Mouse (Mus musculus) testis, adult 2 months (tissue): Measurements from ENCODE around the gene Cpvl.

Experiments used
- CTCF ChIP-seq: fragments of 200-500 bp; IDR thresholded peaks from 2 replicates; pipeline ENCODE4 v1.5.1; 2012; ENCODE audit warnings: low read depth, mild to moderate bottlenecking, inconsistent platforms, low read length, moderate library complexity; ENCODE audit not compliant: control insufficient read depth, insufficient read depth, insufficient replicate concordance
- POLR2A ChIP-seq: fragments of 200-500 bp; IDR thresholded peaks from 2 replicates; pipeline ENCODE4 v1.6.1; 2012; ENCODE audit warnings: low read depth, mild to moderate bottlenecking, inconsistent platforms, low read length, moderate library complexity; ENCODE audit not compliant: control insufficient read depth

DNA sequence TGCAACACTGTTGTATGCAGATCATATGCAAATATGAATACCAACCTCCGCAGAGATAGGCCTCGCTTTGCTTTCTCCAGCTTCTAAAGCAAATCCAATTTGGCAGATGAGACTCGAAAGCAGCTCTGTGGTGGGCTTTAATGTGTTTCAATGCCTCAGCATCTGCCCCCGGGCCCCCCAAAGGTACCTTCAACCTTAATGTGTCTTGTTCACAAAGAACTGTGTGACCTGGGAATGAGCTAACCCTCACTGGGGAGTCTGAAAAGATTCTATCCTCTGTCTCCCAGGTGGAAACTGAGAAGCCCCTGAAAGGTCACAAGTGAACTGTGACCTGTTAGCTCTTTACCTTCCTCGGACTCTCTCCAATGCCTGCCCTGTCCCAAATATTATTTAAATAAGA lies 11.9 kb downstream of the Cpvl start:
- no peak for TF ChIP-seq CTCF
- no peak for TF ChIP-seq POLR2A
